Mouse (Mus musculus): ENCODE results near the gene Abca17. TPM values are rescaled to one million over a fixed set of nuclear protein-coding genes. Genes with fewer than 3 reads are reported as not detected.

The Abca17 gene
- polyA plus RNA-seq, 1 experiment from 2014 or later: 0.22 TPM

- no peak for ATAC-seq (ENCODE audit: low FRiP score, low TSS enrichment)
- WGBS: 90% methylated on average over 8 of the region's 8 CpGs
- no peak overlapping the region for H3K4me3 ChIP-seq (ENCODE audit: low read length)
- H3K36me3 ChIP-seq (ENCODE audit: insufficient read depth, low read length): peaks cover 66% of the 10 kb centered on the region
- H3K9me3 ChIP-seq (ENCODE audit: low read length): no peaks in the 10 kb centered on the region
- no peak overlapping the region for H3K27ac ChIP-seq (ENCODE audit: low read length)
- no peaks in the 10 kb centered on the region for H3K27me3 ChIP-seq (ENCODE audit: insufficient read depth, low read length)
- H3K4me2 ChIP-seq (replicated peaks; ENCODE audit: low read depth, low read length): no peak overlapping the region
- H3K4me1 ChIP-seq (ENCODE audit: insufficient read depth, low read length): no peaks in the 10 kb centered on the region
- H3K9ac ChIP-seq (replicated peaks; ENCODE audit: low read length): no peak overlapping the region
These were observed 124.1 kb downstream of the Abca17 start for GRCm38 (mm10) chr17:24226721-24227120.

DNA sequence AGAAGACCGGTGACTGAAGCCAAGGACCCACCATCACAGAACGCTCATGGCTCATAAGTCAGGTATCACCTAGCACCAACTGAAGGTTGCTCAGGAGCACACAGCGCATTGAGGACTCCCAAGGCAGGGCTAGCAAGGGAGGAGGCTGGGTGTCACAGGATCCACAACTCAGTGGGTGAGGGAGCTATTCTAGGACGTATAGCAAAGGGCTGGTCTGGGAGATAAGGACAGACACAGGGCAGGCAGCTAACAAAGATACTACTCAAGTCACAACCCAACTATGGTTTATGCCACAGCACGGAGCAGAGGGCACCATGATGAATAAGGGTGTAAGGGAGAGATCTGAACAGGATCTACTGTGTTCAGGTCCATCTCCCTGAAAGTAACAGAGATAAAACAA is 125.0 kb downstream of the Abca17 start:
- WGBS: 94% methylated on average over 5 of the region's 5 CpGs
- no peak for ATAC-seq (ENCODE audit: low FRiP score, low TSS enrichment)
- Histone ChIP-seq H3K36me3 (ENCODE audit: insufficient read depth, low read length) (peaks cover 58% of the 10 kb centered on the region), H3K9me3 (ENCODE audit: low read length) (no peaks in the 10 kb centered on the region), H3K9ac (replicated peaks; ENCODE audit: low read length) (no peak overlapping the region), H3K4me1 (ENCODE audit: insufficient read depth, low read length) (no peaks in the 10 kb centered on the region), H3K4me3 (ENCODE audit: low read length) (no peak overlapping the region), H3K4me2 (replicated peaks; ENCODE audit: low read depth, low read length) (no peak overlapping the region), H3K27ac (ENCODE audit: low read length) (no peak overlapping the region), H3K27me3 (ENCODE audit: insufficient read depth, low read length) (no peaks in the 10 kb centered on the region)

- no peak for ATAC-seq (ENCODE audit: low FRiP score, low TSS enrichment)
- no peak overlapping the region for H3K4me3 ChIP-seq (ENCODE audit: low read length)
- peaks cover 5% of the 10 kb centered on the region for H3K4me1 ChIP-seq (ENCODE audit: insufficient read depth, low read length)
- peaks cover 50% of the 10 kb centered on the region for H3K36me3 ChIP-seq (ENCODE audit: insufficient read depth, low read length)
- H3K9me3 ChIP-seq (ENCODE audit: low read length): no peaks in the 10 kb centered on the region
- H3K9ac ChIP-seq (replicated peaks; ENCODE audit: low read length): no peak overlapping the region
- no peak overlapping the region for H3K4me2 ChIP-seq (replicated peaks; ENCODE audit: low read depth, low read length)
- no peaks in the 10 kb centered on the region for H3K27me3 ChIP-seq (ENCODE audit: insufficient read depth, low read length)
- 84% methylated on average over 10 of the region's 10 CpGs for WGBS
- no peak overlapping the region for H3K27ac ChIP-seq (ENCODE audit: low read length)
These were observed 126.1 kb downstream of the Abca17 start for GRCm38 (mm10) chr17:24224741-24225140.

GRCm38 (mm10) chr17:24223513-24223912 is 127.4 kb downstream of the Abca17 start:
- Histone ChIP-seq H3K9me3 (ENCODE audit: low read length) (no peaks in the 10 kb centered on the region), H3K27ac (ENCODE audit: low read length) (no peak overlapping the region), H3K27me3 (ENCODE audit: insufficient read depth, low read length) (no peaks in the 10 kb centered on the region), H3K36me3 (ENCODE audit: insufficient read depth, low read length) (peaks cover 42% of the 10 kb centered on the region), H3K4me3 (ENCODE audit: low read length) (no peak overlapping the region), H3K4me1 (ENCODE audit: insufficient read depth, low read length) (peaks cover 8% of the 10 kb centered on the region), H3K4me2 (replicated peaks; ENCODE audit: low read depth, low read length) (no peak overlapping the region), H3K9ac (replicated peaks; ENCODE audit: low read length) (no peak overlapping the region)
- no peak for ATAC-seq (ENCODE audit: low FRiP score, low TSS enrichment)
- 89% methylated on average over 5 of the region's 5 CpGs for WGBS

- Histone ChIP-seq H3K4me1 (ENCODE audit: insufficient read depth, low read length) (peaks cover 8% of the 10 kb centered on the region), H3K36me3 (ENCODE audit: insufficient read depth, low read length) (peaks cover 43% of the 10 kb centered on the region), H3K9me3 (ENCODE audit: low read length) (no peaks in the 10 kb centered on the region), H3K4me3 (ENCODE audit: low read length) (no peak overlapping the region), H3K27ac (ENCODE audit: low read length) (no peak overlapping the region), H3K4me2 (replicated peaks; ENCODE audit: low read depth, low read length) (no peak overlapping the region), H3K9ac (replicated peaks; ENCODE audit: low read length) (no peak overlapping the region), H3K27me3 (ENCODE audit: insufficient read depth, low read length) (no peaks in the 10 kb centered on the region)
- no peak for ATAC-seq (ENCODE audit: low FRiP score, low TSS enrichment)
- 62% methylated on average over 6 of the region's 6 CpGs for WGBS
These were observed 128.2 kb downstream of the Abca17 start for GRCm38 (mm10) chr17:24222653-24223052.

GRCm38 (mm10) chr17:24220435-24221411 is 130.1 kb downstream of the Abca17 start, which contains the start of gene Tedc2:
Tedc2 (minus strand) TSS chr17:24220851.
- whole genome bisulfite sequencing: 5% methylated on average over 41 of the region's 41 CpGs

GRCm38 (mm10) chr17:24216836-24217235 is 134.0 kb downstream of the Abca17 start:
- H3K27ac ChIP-seq (ENCODE audit: low read length): no peak overlapping the region
- WGBS: 75% methylated on average over 4 of the region's 4 CpGs
- no peak overlapping the region for H3K9ac ChIP-seq (replicated peaks; ENCODE audit: low read length)
- no peaks in the 10 kb centered on the region for H3K27me3 ChIP-seq (ENCODE audit: insufficient read depth, low read length)
- peaks cover 15% of the 10 kb centered on the region for H3K4me1 ChIP-seq (ENCODE audit: insufficient read depth, low read length)
- H3K9me3 ChIP-seq (ENCODE audit: low read length): no peaks in the 10 kb centered on the region
- no peak overlapping the region for H3K4me2 ChIP-seq (replicated peaks; ENCODE audit: low read depth, low read length)
- peaks cover 19% of the 10 kb centered on the region for H3K36me3 ChIP-seq (ENCODE audit: insufficient read depth, low read length)
- ATAC-seq (ENCODE audit: low FRiP score, low TSS enrichment): no peak
- no peak overlapping the region for H3K4me3 ChIP-seq (ENCODE audit: low read length)

More at GRCm38 (mm10) chr17:24220435-24221411, 130.1 kb downstream of the Abca17 start, which contains the start of gene Tedc2:
- H3K36me3 ChIP-seq (ENCODE audit: insufficient read depth, low read length): peaks cover 39% of the 10 kb centered on the region
- ATAC-seq (ENCODE audit: low FRiP score, low TSS enrichment): peak; percentile 94
- no peaks in the 10 kb centered on the region for H3K9me3 ChIP-seq (ENCODE audit: low read length)
- H3K9ac ChIP-seq (replicated peaks; ENCODE audit: low read length): peak within 1 kb of the TSS; percentile 77
- peak within 1 kb of the TSS; percentile 8 for H3K27ac ChIP-seq (ENCODE audit: low read length)
- H3K27me3 ChIP-seq (ENCODE audit: insufficient read depth, low read length): no peaks in the 10 kb centered on the region
- H3K4me1 ChIP-seq (ENCODE audit: insufficient read depth, low read length): peaks cover 8% of the 10 kb centered on the region
- H3K4me2 ChIP-seq (replicated peaks; ENCODE audit: low read depth, low read length): peak within 1 kb of the TSS; percentile 87
- H3K4me3 ChIP-seq (ENCODE audit: low read length): peak within 1 kb of the TSS; percentile 75

Small RNAs within 50 kb of the gene (microRNA-seq; reads per million reads assigned to microRNA genes)
- gene Gm24427 (not detected), gene Mir5134 (1.4 reads per million), gene Mir6965 (not detected)

Other genes with a start within 250 kb of the Abca17 start
- gene Pdpk1, start 200.1 kb downstream of the Abca17 start, polyA plus RNA-seq (2015; fragmentation: Nextera tagmentation; extraction: Ambion mirVana): 34.9 and 37.6 TPM in 2 replicates
- gene Amdhd2, start 187.3 kb downstream of the Abca17 start, polyA plus RNA-seq (2015; fragmentation: Nextera tagmentation; extraction: Ambion mirVana): 42.1 and 45.6 TPM in 2 replicates
- 695 and 701 TPM in 2 replicates for gene Atp6v0c, start 181.4 kb downstream of the Abca17 start, polyA plus RNA-seq (2015; fragmentation: Nextera tagmentation; extraction: Ambion mirVana)
- 5.6 and 6.2 TPM in 2 replicates for gene Tbc1d24, start 145.5 kb downstream of the Abca17 start, polyA plus RNA-seq (2015; fragmentation: Nextera tagmentation; extraction: Ambion mirVana)
- 4.3 and 4.8 TPM in 2 replicates for gene Ntn3, start 141.5 kb downstream of the Abca17 start, polyA plus RNA-seq (2015; fragmentation: Nextera tagmentation; extraction: Ambion mirVana)
- gene Tedc2, start 130.2 kb downstream of the Abca17 start, polyA plus RNA-seq (2015; fragmentation: Nextera tagmentation; extraction: Ambion mirVana): 12.2 and 13.4 TPM in 2 replicates
- 69.2 and 73.5 TPM in 2 replicates for gene Ccnf, start 99.6 kb downstream of the Abca17 start, polyA plus RNA-seq (2015; fragmentation: Nextera tagmentation; extraction: Ambion mirVana)
- gene Abca3, start 882 bp upstream of the Abca17 start, polyA plus RNA-seq (2015; fragmentation: Nextera tagmentation; extraction: Ambion mirVana): 20.8 and 22.6 TPM in 2 replicates
- 300 and 327 TPM in 2 replicates for gene Rnps1, start 63.5 kb upstream of the Abca17 start, polyA plus RNA-seq (2015; fragmentation: Nextera tagmentation; extraction: Ambion mirVana)
- gene Eci1, start 75.6 kb upstream of the Abca17 start, polyA plus RNA-seq (2015; fragmentation: Nextera tagmentation; extraction: Ambion mirVana): 141 and 143 TPM in 2 replicates
- 3.2 and 5.5 TPM in 2 replicates for gene Dnase1l2, start 92.0 kb upstream of the Abca17 start, polyA plus RNA-seq (2015; fragmentation: Nextera tagmentation; extraction: Ambion mirVana)
- gene E4f1, start 119.2 kb upstream of the Abca17 start, polyA plus RNA-seq (2015; fragmentation: Nextera tagmentation; extraction: Ambion mirVana): 38.1 TPM in 2 replicates
- 55.5 and 55.6 TPM in 2 replicates for gene Pgp, start 119.3 kb upstream of the Abca17 start, polyA plus RNA-seq (2015; fragmentation: Nextera tagmentation; extraction: Ambion mirVana)
- gene Bricd5, start 122.8 kb upstream of the Abca17 start, polyA plus RNA-seq (2015; fragmentation: Nextera tagmentation; extraction: Ambion mirVana): 0.42 and 1.6 TPM in 2 replicates
- gene Mlst8, start 128.0 kb upstream of the Abca17 start, polyA plus RNA-seq (2015; fragmentation: Nextera tagmentation; extraction: Ambion mirVana): 39.3 and 40.2 TPM in 2 replicates
- gene Caskin1, start 137.5 kb upstream of the Abca17 start, polyA plus RNA-seq (2015; fragmentation: Nextera tagmentation; extraction: Ambion mirVana): 1.5 and 2.2 TPM in 2 replicates
- gene Traf7, start 176.9 kb upstream of the Abca17 start, polyA plus RNA-seq (2015; fragmentation: Nextera tagmentation; extraction: Ambion mirVana): 102 and 113 TPM in 2 replicates
- 2.8 and 3.0 TPM in 2 replicates for gene Rab26, start 183.1 kb upstream of the Abca17 start, polyA plus RNA-seq (2015; fragmentation: Nextera tagmentation; extraction: Ambion mirVana)
- 22.5 and 24.3 TPM in 2 replicates for gene Pkd1, start 198.8 kb upstream of the Abca17 start, polyA plus RNA-seq (2015; fragmentation: Nextera tagmentation; extraction: Ambion mirVana)